Mouse (Mus musculus) lung, postnatal 0 days (tissue): ENCODE data around the gene Nkd1.

ENCODE experiments used
- CTCF ChIP-seq: IDR thresholded peaks from 2 replicates; pipeline ENCODE4 v1.5.1; 2016; ENCODE audit warnings: antibody characterized with exemption, mild to moderate bottlenecking
- EP300 ChIP-seq: IDR thresholded peaks from 2 replicates; pipeline ENCODE4 v1.6.1; 2016; ENCODE audit warnings: antibody characterized with exemption, mild to moderate bottlenecking, control low read depth

DNA sequence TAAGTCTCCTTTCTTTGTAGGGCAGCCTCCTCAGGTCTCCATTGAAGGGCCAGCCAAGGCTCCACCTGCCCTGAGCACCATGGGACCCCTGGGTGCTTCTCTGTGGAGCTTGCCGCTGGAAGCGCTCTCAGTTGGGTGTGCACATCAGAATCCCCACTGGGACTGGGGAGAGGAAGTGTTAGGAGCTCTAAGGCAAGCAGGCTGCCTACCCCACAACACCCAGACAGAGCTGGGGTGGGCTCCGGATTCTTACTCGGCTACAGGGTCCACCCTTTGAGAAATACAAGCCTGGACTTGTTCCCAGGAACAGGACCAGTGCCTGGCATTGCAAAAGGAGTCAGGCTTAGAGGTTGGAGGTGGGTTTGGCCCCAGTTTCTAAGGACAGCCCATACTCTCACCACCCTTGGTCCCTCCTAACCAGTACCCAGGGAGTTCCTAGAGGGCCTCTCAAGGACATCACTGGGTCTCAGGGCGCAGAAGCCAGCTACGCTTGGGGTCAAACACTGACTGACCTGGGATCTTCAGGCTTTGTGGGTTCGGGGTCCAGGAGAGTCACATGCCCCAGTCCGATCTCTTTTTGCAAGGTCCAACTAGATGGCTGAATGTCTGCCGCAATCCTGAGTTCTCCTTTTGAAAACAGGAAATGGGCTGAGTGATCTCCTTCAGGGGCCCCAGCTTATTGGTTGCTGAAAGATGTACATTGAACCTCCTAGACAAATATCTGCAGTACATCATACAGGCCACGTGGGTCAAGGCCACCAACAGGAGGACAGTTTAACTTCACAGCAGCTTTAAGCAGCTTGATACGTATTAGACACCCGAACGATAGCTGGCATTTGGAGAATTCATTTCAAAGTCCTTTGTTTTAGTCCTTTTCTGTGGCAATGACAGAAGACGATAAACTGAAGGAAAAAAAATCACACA is 114.6 kb downstream of the Nkd1 start, which contains the start of gene Snx20:
- TF ChIP-seq CTCF: no peak
- no peak for TF ChIP-seq EP300
